Mouse (Mus musculus): ENCODE results near the gene Cul4a. TPM values are rescaled to one million over a fixed set of nuclear protein-coding genes. Genes with fewer than 3 reads are reported as not detected.

Gene Cul4a
- polyA plus RNA-seq, 1 experiment from 2014 or later, result 100 TPM

- H3K27me3 ChIP-seq (ENCODE audit: control insufficient read depth, insufficient read depth, low read length), result no peaks in the 10 kb centered on the region; the same call in 1 of the 2 replicates
- no peak for ATAC-seq (replicated peaks; ENCODE audit: extremely low read depth, insufficient read depth, low FRiP score)
- no peak overlapping the region for H3K4me3 ChIP-seq (ENCODE audit: low read length)
- H3K4me1 ChIP-seq (ENCODE audit: control insufficient read depth, insufficient read depth, low read length), result 0 out of 2 replicates have a peak, but pooled peaks cover 2% of the 10 kb centered on the region
- 51% methylated on average over 10 of the region's 10 CpGs for WGBS
- no peak overlapping the region for H3K9ac ChIP-seq (ENCODE audit: low read length)
- H3K36me3 ChIP-seq (ENCODE audit: control insufficient read depth, insufficient read depth), result no peaks in the 10 kb centered on the region
- no peak overlapping the region for H3K4me2 ChIP-seq (ENCODE audit: low read depth, low read length)
- no peak overlapping the region for H3K27ac ChIP-seq (ENCODE audit: low read length)
- H3K9me3 ChIP-seq (replicated peaks; ENCODE audit: control insufficient read depth, low read length), result no peaks in the 10 kb centered on the region
Measured at GRCm38 (mm10) chr8:13194818-13195217, 89.4 kb downstream of the Cul4a start.

GRCm38 (mm10) chr8:13197493-13197892 is 92.1 kb downstream of the Cul4a start:
- ATAC-seq (replicated peaks; ENCODE audit: extremely low read depth, insufficient read depth, low FRiP score), result no peak
- Histone ChIP-seq H3K36me3 (ENCODE audit: control insufficient read depth, insufficient read depth) (no peaks in the 10 kb centered on the region), H3K4me3 (ENCODE audit: low read length) (no peak overlapping the region), H3K27me3 (ENCODE audit: control insufficient read depth, insufficient read depth, low read length) (peaks cover 3% of the 10 kb centered on the region; the same call in 1 of the 2 replicates), H3K4me2 (ENCODE audit: low read depth, low read length) (no peak overlapping the region), H3K27ac (ENCODE audit: low read length) (no peak overlapping the region), H3K9me3 (replicated peaks; ENCODE audit: control insufficient read depth, low read length) (no peaks in the 10 kb centered on the region), H3K4me1 (ENCODE audit: control insufficient read depth, insufficient read depth, low read length) (peaks cover 6% of the 10 kb centered on the region; the same call in 1 of the 2 replicates), H3K9ac (ENCODE audit: low read length) (no peak overlapping the region)
- WGBS, result 83% methylated on average over 5 of the region's 5 CpGs

MicroRNA genes within 50 kb of the gene (microRNA counts, 519-probe panel; counts per million panel counts)
- 2,139 counts per million, percentile 30 among the panel's probes with 10 or more counts for microRNA mmu-miR-1968

Small RNA genes within 50 kb of the gene (microRNA-seq; reads per million reads assigned to microRNA genes)
- gene Mir1968, result 19.4 reads per million, percentile 34 among the genes with 10 or more reads in this experiment
- not detected for gene Mir7065

Other genes with a start within 250 kb of the Cul4a start
- gene Mcf2l, start 231.8 kb upstream of the Cul4a start, polyA plus RNA-seq (2015; fragmentation: Nextera tagmentation; extraction: Ambion mirVana), result 11.0 and 11.1 TPM in 2 replicates
- not detected in 2 replicates for gene F7, start 79.6 kb upstream of the Cul4a start, polyA plus RNA-seq (2015; fragmentation: Nextera tagmentation; extraction: Ambion mirVana)
- gene F10, start 68.3 kb upstream of the Cul4a start, polyA plus RNA-seq (2015; fragmentation: Nextera tagmentation; extraction: Ambion mirVana), result 1.2 and 1.6 TPM in 2 replicates
- 0.42 and 0.43 TPM in 2 replicates for gene Proz, start 44.7 kb upstream of the Cul4a start, polyA plus RNA-seq (2015; fragmentation: Nextera tagmentation; extraction: Ambion mirVana)
- gene Pcid2, start 162 bp upstream of the Cul4a start, polyA plus RNA-seq (2015; fragmentation: Nextera tagmentation; extraction: Ambion mirVana), result 25.7 and 26.1 TPM in 2 replicates
- gene Lamp1, start 53.5 kb downstream of the Cul4a start, polyA plus RNA-seq (2015; fragmentation: Nextera tagmentation; extraction: Ambion mirVana), result 317 and 318 TPM in 2 replicates
- gene Grtp1, start 95.0 kb downstream of the Cul4a start, polyA plus RNA-seq (2015; fragmentation: Nextera tagmentation; extraction: Ambion mirVana), result 11.0 and 12.2 TPM in 2 replicates
- gene Adprhl1, start 148.5 kb downstream of the Cul4a start, polyA plus RNA-seq (2015; fragmentation: Nextera tagmentation; extraction: Ambion mirVana), result 250 and 252 TPM in 2 replicates
- gene Dcun1d2, start 182.5 kb downstream of the Cul4a start, polyA plus RNA-seq (2015; fragmentation: Nextera tagmentation; extraction: Ambion mirVana), result 32.2 and 32.6 TPM in 2 replicates
- gene Tmco3, start 182.6 kb downstream of the Cul4a start, polyA plus RNA-seq (2015; fragmentation: Nextera tagmentation; extraction: Ambion mirVana), result 32.1 and 35.0 TPM in 2 replicates
- 79.6 and 93.6 TPM in 2 replicates for gene Tfdp1, start 233.1 kb downstream of the Cul4a start, polyA plus RNA-seq (2015; fragmentation: Nextera tagmentation; extraction: Ambion mirVana)